Mouse (Mus musculus): ENCODE data around the gene Mink1. TPM values are rescaled to one million over a fixed set of nuclear protein-coding genes. Genes with fewer than 3 reads are reported as not detected.
"Not testable (repeated sequence)": the region's sequence is repeated elsewhere in the genome, so short reads cannot be mapped to it uniquely, and the experiment has no call there.

Gene Mink1
- polyA plus RNA-seq, 1 experiment from 2014 or later: 20.3 TPM

DNA sequence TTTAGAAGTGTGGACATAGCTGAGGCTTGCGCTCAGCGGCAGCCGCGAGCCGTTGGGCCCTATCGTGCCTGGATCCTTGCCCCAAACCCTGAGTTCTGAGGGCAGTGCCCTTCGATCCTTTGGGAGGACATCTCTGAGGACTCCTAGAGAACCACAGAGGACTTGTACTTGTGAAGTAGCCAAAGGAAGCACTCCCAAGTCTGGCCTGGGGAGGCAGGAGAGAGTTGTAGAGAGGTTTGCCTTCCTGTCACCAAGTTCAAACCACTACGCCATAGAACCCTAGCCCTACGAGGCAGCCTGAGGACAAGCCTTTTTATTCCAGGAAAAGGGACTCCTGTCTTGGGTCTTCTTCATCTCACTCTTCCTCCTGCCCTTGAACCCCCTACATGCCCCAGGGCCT is 5.1 kb upstream of the Mink1 start:
- 89% methylated on average over 9 of the region's 9 CpGs for WGBS
- peaks cover 8% of the 10 kb centered on the region for H3K4me1 ChIP-seq
- no peaks in the 10 kb centered on the region for H3K9me3 ChIP-seq (replicated peaks)
- no peak overlapping the region for H3K4me3 ChIP-seq (replicated peaks)
- no peak overlapping the region for H3K4me2 ChIP-seq (replicated peaks)
- H3K27ac ChIP-seq (replicated peaks): no peak overlapping the region
- no peak for ATAC-seq (ENCODE audit: insufficient number of reproducible peaks, low FRiP score, low TSS enrichment, low read depth)
- H3K27me3 ChIP-seq: no peaks in the 10 kb centered on the region
- no peak overlapping the region for H3K9ac ChIP-seq
- H3K36me3 ChIP-seq: peaks cover 4% of the 10 kb centered on the region; the same call in 1 of the 2 replicates

DNA sequence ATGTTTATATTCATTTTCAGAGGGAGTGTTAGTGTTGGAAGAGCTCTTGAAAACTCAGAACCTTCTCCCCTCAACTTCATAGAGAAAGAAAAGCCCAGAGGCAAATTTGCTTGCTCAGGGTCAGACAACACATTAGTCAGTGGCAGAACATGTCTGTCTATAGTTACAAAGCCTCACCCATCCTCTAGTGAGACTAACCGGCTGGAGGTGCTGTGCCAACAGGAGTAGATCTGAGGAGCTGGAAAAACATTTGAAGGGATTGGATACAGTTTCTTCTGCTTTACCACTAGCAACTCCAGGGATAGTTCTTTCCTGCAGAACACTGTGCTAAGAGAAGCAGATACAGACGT is 769 bp upstream of the Mink1 start:
- Histone ChIP-seq H3K9ac (0 out of 2 replicates have a peak overlapping the region, but pooled peaks have one; percentile 74), H3K27ac (replicated peaks) (peak overlapping the region; percentile 92), H3K9me3 (replicated peaks) (no peaks in the 10 kb centered on the region), H3K4me3 (replicated peaks) (peak overlapping the region; percentile 94), H3K4me1 (peaks cover 35% of the 10 kb centered on the region), H3K27me3 (no peaks in the 10 kb centered on the region), H3K4me2 (replicated peaks) (peak overlapping the region; percentile 92), H3K36me3 (peaks cover 2% of the 10 kb centered on the region; the same call in 1 of the 2 replicates)
- WGBS: 2% methylated on average over 2 of the region's 2 CpGs
- no peak for ATAC-seq (ENCODE audit: insufficient number of reproducible peaks, low FRiP score, low TSS enrichment, low read depth)

DNA sequence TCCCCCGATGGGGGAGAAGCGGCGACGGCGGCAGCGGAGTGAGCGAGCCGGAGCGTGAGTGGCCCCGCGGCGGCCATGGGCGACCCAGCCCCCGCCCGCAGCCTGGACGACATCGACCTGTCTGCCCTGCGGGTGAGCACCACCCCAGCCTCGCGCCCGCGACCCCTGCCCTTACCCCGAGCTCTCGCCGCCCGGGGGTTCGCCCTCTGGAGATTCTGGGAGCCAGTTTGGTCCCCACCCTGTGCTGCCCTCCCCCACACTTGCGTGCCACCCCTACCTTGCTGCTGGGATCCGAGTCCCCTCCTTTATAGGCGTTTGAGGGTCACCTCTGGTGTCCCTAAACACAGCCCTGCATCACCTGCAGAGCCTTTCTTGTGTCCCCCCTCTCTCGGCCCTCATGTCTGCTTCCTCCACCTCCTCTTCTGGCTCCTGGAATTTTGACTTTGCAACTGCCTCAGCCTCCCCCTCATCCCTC is 351 bp downstream of the Mink1 start:
- H3K27ac ChIP-seq (replicated peaks): peak overlapping the region; percentile 92
- no peaks in the 10 kb centered on the region for H3K36me3 ChIP-seq
- peaks cover 35% of the 10 kb centered on the region for H3K4me1 ChIP-seq
- WGBS: 0% methylated on average over 30 of the region's 31 CpGs
- H3K27me3 ChIP-seq: no peaks in the 10 kb centered on the region
- ATAC-seq (ENCODE audit: insufficient number of reproducible peaks, low FRiP score, low TSS enrichment, low read depth): peak; percentile 13; the same call in 1 of the 2 replicates
- H3K9ac ChIP-seq: peak overlapping the region; percentile 74
- H3K4me2 ChIP-seq (replicated peaks): peak overlapping the region; percentile 92
- H3K9me3 ChIP-seq (replicated peaks): no peaks in the 10 kb centered on the region
- H3K4me3 ChIP-seq (replicated peaks): peak overlapping the region; percentile 94

DNA sequence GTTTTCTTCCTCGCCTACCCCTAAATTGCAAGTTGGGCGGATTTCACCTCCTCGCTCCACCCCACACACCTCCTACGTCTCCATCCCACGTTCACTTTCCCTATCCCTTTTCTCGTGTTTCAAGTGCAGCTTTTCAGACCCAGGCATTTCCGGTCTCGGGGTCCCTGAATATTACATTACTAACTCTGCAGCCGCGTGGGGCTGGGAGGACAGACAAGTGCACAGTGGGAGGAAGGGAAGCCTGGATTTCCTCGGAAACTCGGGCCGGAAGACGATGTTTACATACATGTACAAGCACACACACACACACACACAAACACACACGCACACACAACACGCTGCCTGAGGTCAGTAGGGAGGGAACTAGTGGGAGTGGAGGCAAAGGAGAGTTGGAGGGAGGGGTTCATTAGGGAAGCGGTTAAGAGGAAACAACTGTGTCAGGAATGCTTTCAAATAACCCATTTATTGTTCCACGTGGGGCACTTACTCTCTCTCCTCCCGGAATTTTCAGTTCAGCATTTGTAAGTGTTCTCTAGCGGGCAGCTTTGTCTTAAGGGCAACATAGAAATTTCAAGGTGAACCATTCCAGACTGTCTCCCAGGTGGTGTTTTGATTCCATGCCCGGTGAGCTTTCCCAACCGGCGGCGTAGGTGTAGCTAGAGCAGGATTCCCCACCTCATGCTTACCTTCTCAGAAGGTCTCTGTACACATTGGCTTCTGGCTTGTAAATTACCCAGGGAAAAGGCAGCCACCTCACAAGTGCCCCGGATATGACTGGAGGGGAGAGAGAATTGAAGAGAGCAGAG is 992 bp downstream of the Mink1 start:
- Histone ChIP-seq H3K27me3 (no peaks in the 10 kb centered on the region), H3K9ac (peak overlapping the region; percentile 74), H3K27ac (replicated peaks) (peak overlapping the region; percentile 92), H3K4me3 (replicated peaks) (peak overlapping the region; percentile 94), H3K4me2 (replicated peaks) (peak overlapping the region; percentile 92), H3K36me3 (no peaks in the 10 kb centered on the region), H3K4me1 (peaks cover 35% of the 10 kb centered on the region), H3K9me3 (replicated peaks) (no peaks in the 10 kb centered on the region)
- ATAC-seq (ENCODE audit: insufficient number of reproducible peaks, low FRiP score, low TSS enrichment, low read depth): no peak; the same call in 1 of the 2 replicates
- 1% methylated on average over 25 of the region's 25 CpGs for WGBS

DNA sequence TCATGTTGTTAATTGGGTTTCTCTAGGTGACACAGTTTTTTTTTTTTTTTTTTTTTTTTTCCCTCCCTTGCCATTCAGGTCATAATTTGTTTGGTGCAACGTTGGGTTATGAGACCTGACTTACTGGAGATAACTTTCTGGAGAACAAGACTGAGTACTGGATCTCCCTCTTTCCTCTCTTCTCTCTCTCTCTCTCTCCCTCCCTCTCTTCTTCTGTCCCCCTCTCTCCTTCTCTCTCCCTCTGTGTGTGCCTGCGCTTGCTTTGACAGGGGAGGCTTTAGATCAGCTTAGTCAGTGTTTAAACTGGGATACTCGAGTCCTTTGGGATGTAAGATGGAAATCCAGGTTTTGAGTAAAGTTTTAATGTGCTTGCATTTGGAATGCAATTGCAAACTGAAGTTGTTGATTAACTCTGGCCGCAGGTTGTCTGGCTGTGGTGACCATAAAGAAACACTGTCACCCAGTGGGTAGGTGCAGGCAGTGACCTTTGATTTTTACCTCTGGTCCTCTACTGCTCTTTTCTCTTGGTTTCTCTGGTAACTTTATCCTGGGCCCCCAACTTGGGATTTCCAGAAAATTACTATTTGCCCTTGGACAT is 1.7 kb downstream of the Mink1 start:
- ATAC-seq (ENCODE audit: insufficient number of reproducible peaks, low FRiP score, low TSS enrichment, low read depth): no peak
- H3K4me3 ChIP-seq (replicated peaks): peak overlapping the region; percentile 94
- 0 out of 2 replicates have a peak overlapping the region, but pooled peaks have one; percentile 74 for H3K9ac ChIP-seq
- peaks cover 35% of the 10 kb centered on the region for H3K4me1 ChIP-seq
- no peaks in the 10 kb centered on the region for H3K9me3 ChIP-seq (replicated peaks)
- H3K27me3 ChIP-seq: no peaks in the 10 kb centered on the region
- peak overlapping the region; percentile 92 for H3K4me2 ChIP-seq (replicated peaks)
- 41% methylated on average over 4 of the region's 4 CpGs for WGBS
- H3K27ac ChIP-seq (replicated peaks): peak overlapping the region; percentile 92
- no peaks in the 10 kb centered on the region for H3K36me3 ChIP-seq

DNA sequence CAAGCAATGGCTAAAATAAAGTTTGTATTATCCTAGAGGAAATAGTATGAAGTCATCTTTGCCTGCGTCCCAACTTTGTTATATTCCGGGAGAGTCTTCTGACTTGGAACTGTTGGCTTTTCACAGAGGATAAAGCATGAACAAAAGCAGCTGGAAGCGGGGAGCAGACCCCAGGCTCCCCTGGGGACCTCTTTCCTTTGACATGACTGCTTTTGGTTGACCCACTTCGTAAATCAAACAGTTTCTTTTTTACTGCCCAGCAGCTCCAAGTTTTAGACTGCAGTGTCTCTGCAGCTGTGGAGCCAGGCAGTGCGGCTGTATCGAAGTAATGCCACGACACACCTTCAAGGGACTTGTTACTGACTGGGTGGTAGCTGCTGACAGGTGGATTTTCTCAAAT is 3.9 kb downstream of the Mink1 start:
- 65% methylated on average over 7 of the region's 7 CpGs for WGBS
- H3K9ac ChIP-seq: no peak overlapping the region
- no peak overlapping the region; the same call in 1 of the 2 replicates for H3K27ac ChIP-seq (replicated peaks)
- H3K4me1 ChIP-seq: peaks cover 35% of the 10 kb centered on the region
- no peak overlapping the region for H3K4me2 ChIP-seq (replicated peaks)
- no peak overlapping the region for H3K4me3 ChIP-seq (replicated peaks)
- H3K9me3 ChIP-seq (replicated peaks): no peaks in the 10 kb centered on the region
- no peak for ATAC-seq (ENCODE audit: insufficient number of reproducible peaks, low FRiP score, low TSS enrichment, low read depth)
- no peaks in the 10 kb centered on the region for H3K36me3 ChIP-seq
- no peaks in the 10 kb centered on the region for H3K27me3 ChIP-seq

DNA sequence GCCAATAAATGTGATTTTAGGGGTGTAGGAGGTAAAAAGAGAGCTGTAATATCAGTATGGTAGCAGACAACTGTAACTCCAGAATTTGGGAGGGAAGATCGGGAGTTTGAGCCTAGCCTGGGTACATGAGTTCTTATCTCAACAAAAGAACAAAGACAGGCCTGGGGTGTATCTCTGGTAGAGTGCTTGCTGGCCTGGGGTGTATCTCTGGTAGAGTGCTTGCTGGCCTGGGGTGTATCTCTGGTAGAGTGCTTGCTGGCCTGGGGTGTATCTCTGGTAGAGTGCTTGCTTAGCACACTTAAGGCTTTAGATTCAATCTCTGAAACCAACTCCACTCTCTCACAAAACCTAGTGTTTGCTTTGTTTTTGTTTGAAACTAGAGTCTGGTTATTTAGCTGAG is 7.9 kb downstream of the Mink1 start:
- not testable (repeated sequence) for H3K9ac ChIP-seq; H3K4me3 ChIP-seq (replicated peaks); H3K4me2 ChIP-seq (replicated peaks); H3K27ac ChIP-seq (replicated peaks); ATAC-seq (ENCODE audit: insufficient number of reproducible peaks, low FRiP score, low TSS enrichment, low read depth); H3K27me3 ChIP-seq; H3K36me3 ChIP-seq; H3K9me3 ChIP-seq (replicated peaks)
- H3K4me1 ChIP-seq: peaks cover 17% of the 10 kb centered on the region; the same call in 1 of the 2 replicates
- 93% methylated on average over 1 of the region's 1 CpGs for WGBS

DNA sequence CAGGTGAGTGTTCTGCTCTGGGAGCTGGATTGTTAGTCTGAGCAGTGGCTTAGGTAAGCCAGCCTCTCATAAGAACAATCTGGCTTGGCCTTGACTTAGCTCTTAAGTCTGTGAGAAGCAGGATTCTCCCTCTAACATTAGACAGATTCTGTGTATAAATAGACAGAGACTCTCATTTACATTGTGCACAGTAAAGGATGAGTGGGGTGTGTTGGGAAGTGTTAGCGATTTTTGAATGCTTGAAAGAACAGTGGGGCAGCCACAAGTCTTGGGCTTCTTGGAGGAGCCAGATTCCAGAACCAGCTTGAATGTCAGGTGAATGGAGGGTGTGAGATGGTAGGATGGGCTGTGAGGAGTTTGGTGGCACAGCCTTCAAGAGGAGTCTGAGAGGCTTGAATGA is 9.0 kb downstream of the Mink1 start:
- Histone ChIP-seq H3K4me1 (peaks cover 15% of the 10 kb centered on the region), H3K27me3 (no peaks in the 10 kb centered on the region), H3K9me3 (replicated peaks) (no peaks in the 10 kb centered on the region), H3K9ac (no peak overlapping the region), H3K4me3 (replicated peaks) (no peak overlapping the region), H3K4me2 (replicated peaks) (no peak overlapping the region), H3K27ac (replicated peaks) (no peak overlapping the region), H3K36me3 (no peaks in the 10 kb centered on the region)
- no peak for ATAC-seq (ENCODE audit: insufficient number of reproducible peaks, low FRiP score, low TSS enrichment, low read depth)
- WGBS: 97% methylated on average over 1 of the region's 1 CpGs

DNA sequence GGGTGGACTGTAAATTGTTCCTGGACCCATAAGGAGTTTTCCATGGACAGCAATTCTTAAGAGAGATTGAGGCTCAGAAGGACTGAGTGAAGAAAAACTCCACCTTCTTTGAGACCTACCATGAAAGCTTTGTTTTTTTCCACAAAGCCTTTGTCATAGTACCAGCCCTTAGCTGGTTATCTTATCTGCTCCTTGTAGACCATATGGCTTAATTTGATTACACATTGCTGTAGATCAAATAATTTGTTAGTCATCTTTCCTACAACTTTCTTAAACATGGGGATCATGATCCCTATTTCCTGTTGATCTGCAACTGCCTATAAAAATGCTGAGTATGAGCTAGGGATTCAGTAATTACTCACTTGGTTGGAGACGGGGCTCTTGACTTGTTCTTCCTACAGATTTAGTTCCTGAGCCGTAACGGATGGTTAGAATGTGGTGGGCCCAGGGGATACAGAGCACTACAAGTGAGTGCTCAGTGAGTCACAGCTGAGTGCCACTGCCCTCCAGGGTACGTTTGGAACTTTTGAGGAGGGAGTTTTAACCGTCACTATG is 9.7 kb downstream of the Mink1 start:
- Histone ChIP-seq H3K4me1 (peaks cover 20% of the 10 kb centered on the region), H3K27me3 (no peaks in the 10 kb centered on the region), H3K4me2 (replicated peaks) (no peak overlapping the region), H3K4me3 (replicated peaks) (no peak overlapping the region), H3K9me3 (replicated peaks) (no peaks in the 10 kb centered on the region), H3K27ac (replicated peaks) (no peak overlapping the region), H3K9ac (no peak overlapping the region), H3K36me3 (no peaks in the 10 kb centered on the region)
- WGBS: 43% methylated on average over 5 of the region's 5 CpGs
- no peak for ATAC-seq (ENCODE audit: insufficient number of reproducible peaks, low FRiP score, low TSS enrichment, low read depth)

DNA sequence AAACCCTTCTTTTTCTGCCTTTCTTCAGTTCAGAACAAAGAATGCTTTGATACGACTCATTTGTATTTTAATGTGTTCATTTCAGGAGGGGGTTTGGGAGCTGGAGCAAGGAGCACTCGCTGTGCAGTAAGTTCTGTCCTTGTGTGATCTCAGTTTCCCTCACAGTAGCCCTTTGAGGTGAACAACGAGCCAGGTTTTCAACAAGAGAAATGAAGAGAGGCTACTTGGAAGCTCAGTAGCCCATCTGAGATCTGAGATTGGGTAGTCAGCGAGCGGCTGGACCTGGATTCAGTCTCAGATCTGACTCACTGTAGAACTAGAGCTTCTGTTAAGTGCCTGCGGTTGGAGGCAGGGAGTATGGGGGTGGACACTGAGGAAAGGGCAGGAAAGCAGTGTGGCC is 11.2 kb downstream of the Mink1 start:
- Histone ChIP-seq H3K9ac (no peak overlapping the region), H3K4me2 (replicated peaks) (no peak overlapping the region), H3K4me1 (peaks cover 34% of the 10 kb centered on the region), H3K27ac (replicated peaks) (no peak overlapping the region), H3K27me3 (no peaks in the 10 kb centered on the region), H3K4me3 (replicated peaks) (no peak overlapping the region), H3K9me3 (replicated peaks) (no peaks in the 10 kb centered on the region), H3K36me3 (no peaks in the 10 kb centered on the region)
- 79% methylated on average over 6 of the region's 6 CpGs for WGBS
- no peak for ATAC-seq (ENCODE audit: insufficient number of reproducible peaks, low FRiP score, low TSS enrichment, low read depth)

DNA sequence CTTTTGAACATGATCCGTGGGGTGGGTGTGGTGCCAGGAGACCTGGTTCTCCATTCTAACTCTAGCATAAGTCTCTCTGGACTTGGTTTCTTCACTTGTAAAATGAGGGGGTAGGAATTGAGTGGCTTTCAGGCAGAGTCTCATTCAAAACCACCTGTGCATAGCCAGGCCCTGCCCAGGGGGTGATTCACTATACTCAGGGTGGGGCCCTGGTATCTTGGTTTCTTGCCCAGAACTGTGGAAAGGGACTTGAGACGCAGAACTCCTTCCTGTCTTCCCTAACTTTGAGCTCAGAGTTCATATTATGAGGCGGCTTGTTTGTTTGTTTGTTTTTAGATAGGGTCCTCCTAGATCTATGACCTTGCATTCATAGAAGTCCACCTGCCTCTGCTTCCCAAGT is 14.5 kb downstream of the Mink1 start:
- H3K27ac ChIP-seq (replicated peaks): peak overlapping the region; percentile 83
- no peak overlapping the region for H3K4me2 ChIP-seq (replicated peaks)
- WGBS: 53% methylated on average over 3 of the region's 3 CpGs
- peaks cover 59% of the 10 kb centered on the region for H3K4me1 ChIP-seq
- H3K4me3 ChIP-seq (replicated peaks): no peak overlapping the region
- no peaks in the 10 kb centered on the region for H3K9me3 ChIP-seq (replicated peaks)
- no peaks in the 10 kb centered on the region for H3K27me3 ChIP-seq
- no peaks in the 10 kb centered on the region for H3K36me3 ChIP-seq
- H3K9ac ChIP-seq: no peak overlapping the region
- ATAC-seq (ENCODE audit: insufficient number of reproducible peaks, low FRiP score, low TSS enrichment, low read depth): 0 out of 2 replicates have a peak, but pooled peaks have one; percentile 48

All from embryonic facial prominence, embryonic 15.5 days (tissue).